In genomic region chr9:42788471-42788870, GRCm38 (mm10) we compare ENCODE assay signal across 8 mouse cellular contexts.
DNase-seq lines count a peak whose midpoint lies in the region; ATAC-seq and TF ChIP-seq lines count a peak whose summit lies in the region.

No protein-coding gene starts in this region.

- H3K4me1 ChIP-seq in heart, postnatal 0 days (ENCODE audit: control insufficient read depth, insufficient read depth) = no peaks in the 10 kb centered on the region
- peaks cover 9% of the 10 kb centered on the region for H3K4me1 ChIP-seq in heart, embryonic 10.5 days
- H3K4me1 ChIP-seq in cortical plate, adult 2 months (ENCODE audit: control insufficient read depth, insufficient read depth, low read length) = 0 out of 2 replicates have a peak, but pooled peaks cover 1% of the 10 kb centered on the region

- no peak for TF ChIP-seq EP300 in heart, postnatal 0 days (IDR thresholded peaks at IDR 0.05; ENCODE audit: low read depth)

- TF ChIP-seq CTCF in heart, postnatal 0 days (IDR thresholded peaks at IDR 0.05; ENCODE audit: low read depth) = peak; percentile 69
- peak; percentile 67 for TF ChIP-seq CTCF in cortical plate, adult 2 months (IDR thresholded peaks at IDR 0.05; ENCODE audit: extremely low read depth, insufficient read depth, low read length)

- no peak overlapping the region for H3K4me2 ChIP-seq in heart, postnatal 0 days (ENCODE audit: low read depth, low read length)

- WGBS in heart, postnatal 0 days = 7% methylated on average over 8 of the region's 8 CpGs
- WGBS in heart, embryonic 10.5 days = 22% methylated on average over 8 of the region's 8 CpGs

- TF ChIP-seq POLR2A in cortical plate, adult 2 months (IDR thresholded peaks at IDR 0.05; ENCODE audit: extremely low read depth, insufficient read depth, low read length) = no peak

- DNase-seq in heart, postnatal 0 days (ENCODE audit: low spot score) = peak; percentile 24
- DNase-seq in heart, embryonic 10.5 days (ENCODE audit: low spot score) = no peak
- peak; percentile 8 to 22 for DNase-seq in urinary bladder, adult 18-20 months (ENCODE audit: low spot score in 2 of 2)
- no peak for DNase-seq in urinary bladder, postnatal 4 days (ENCODE audit: low spot score in 2 of 2)
- peak; percentile 58 for DNase-seq in kidney, adult 9 months

- H3K4me3 ChIP-seq in heart, postnatal 0 days (ENCODE audit: low read depth, low read length) = no peak overlapping the region
- H3K4me3 ChIP-seq in heart, embryonic 10.5 days = no peak overlapping the region
- no peak overlapping the region for H3K4me3 ChIP-seq in cortical plate, adult 2 months (ENCODE audit: insufficient read depth, low read length)

- H3K9me3 ChIP-seq in heart, postnatal 0 days (replicated peaks; ENCODE audit: control insufficient read depth, low read length) = no peaks in the 10 kb centered on the region
- H3K9me3 ChIP-seq in heart, embryonic 10.5 days = no peaks in the 10 kb centered on the region

- no peak overlapping the region for H3K27ac ChIP-seq in heart, postnatal 0 days (ENCODE audit: low read depth)
- H3K27ac ChIP-seq in heart, embryonic 10.5 days = no peak overlapping the region
- H3K27ac ChIP-seq in cortical plate, adult 2 months (ENCODE audit: insufficient read depth, low read length) = no peak overlapping the region

- H3K9ac ChIP-seq in heart, postnatal 0 days (replicated peaks; ENCODE audit: low read depth, low read length) = no peak overlapping the region

- ATAC-seq in heart, postnatal 0 days (ENCODE audit: insufficient read depth, low read depth) = no peak
- ATAC-seq in megakaryocyte progenitor cell, adult 5-6 weeks (replicated peaks; ENCODE audit: poor library complexity) = peak; percentile 80
- ATAC-seq in megakaryocyte, adult 5-6 weeks (ENCODE audit: poor library complexity, severe bottlenecking) = no peak

- H3K36me3 ChIP-seq in heart, postnatal 0 days (replicated peaks; ENCODE audit: control insufficient read depth, insufficient read depth, low read length) = no peaks in the 10 kb centered on the region
- no peaks in the 10 kb centered on the region for H3K36me3 ChIP-seq in heart, embryonic 10.5 days

- peaks cover 46% of the 10 kb centered on the region for H3K27me3 ChIP-seq in heart, postnatal 0 days (ENCODE audit: control insufficient read depth, insufficient read depth, low read length)
- H3K27me3 ChIP-seq in heart, embryonic 10.5 days (ENCODE audit: insufficient read depth, poor library complexity, severe bottlenecking) = peaks cover 43% of the 10 kb centered on the region

Comparison
In these comparisons a context has a peak if more than half of its experiments do, and no peak if none do; other contexts are left out.
1. DNase-seq: peak in heart, postnatal 0 days (single experiment), urinary bladder, adult 18-20 months (2 of 2) and kidney, adult 9 months (single experiment); none in heart, embryonic 10.5 days (single experiment) and urinary bladder, postnatal 4 days (0 of 2).